Mouse (Mus musculus): ENCODE results near the gene Plekha6.

GRCm38 (mm10) chr1:133270336-133270735 lies 106.3 kb downstream of the Plekha6 start:
- TF ChIP-seq CTCF (IDR thresholded peaks at IDR 0.05; ENCODE audit: low read depth, low read length) (no peak), POLR2AphosphoS5 (IDR thresholded peaks at IDR 0.05; ENCODE audit: insufficient replicate concordance, low read depth, low read length) (no peak), GATA1 (IDR thresholded peaks at IDR 0.05; ENCODE audit: borderline replicate concordance, low read length) (no peak), GATA2 (IDR thresholded peaks at IDR 0.05; ENCODE audit: borderline replicate concordance, low read depth, low read length) (no peak), TAL1 (conservative IDR thresholded peaks at IDR 0.05; ENCODE audit: low read depth, low read length) (no peak)

Measured in G1E (cell line).